Mouse (Mus musculus) neural tube, embryonic 10.5 days (tissue): ENCODE data around the gene Casc1.
A peak's percentile ranks its signal among the peaks of the same experiment; 100 is the strongest.

ENCODE experiments used
- DNase-seq: peaks from one replicate; pipeline ENCODE4 v3.0.0-alpha.2; 2017; ENCODE audit warnings: low spot score; ENCODE audit errors: extremely low spot score

The Casc1 gene

DNA sequence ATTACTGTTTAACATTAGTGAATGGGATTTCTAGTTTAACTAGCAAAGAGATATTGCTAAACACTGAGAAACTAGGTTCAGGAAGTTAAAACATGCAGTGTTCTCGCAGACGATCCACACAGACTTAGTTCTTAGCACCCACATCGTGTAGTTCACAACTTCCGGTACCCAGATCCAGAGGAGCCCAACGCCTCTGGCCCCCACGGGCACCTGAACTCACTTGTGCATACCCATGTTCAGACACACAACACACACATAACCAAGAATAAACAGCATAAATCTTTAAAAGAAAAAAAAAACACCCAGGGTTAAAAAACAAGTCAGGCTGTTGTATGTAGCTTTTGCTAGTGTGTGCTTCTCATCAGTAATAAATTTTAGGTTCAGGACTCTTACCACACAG is 6.4 kb downstream of the Casc1 start:
- no peak for DNase-seq

DNA sequence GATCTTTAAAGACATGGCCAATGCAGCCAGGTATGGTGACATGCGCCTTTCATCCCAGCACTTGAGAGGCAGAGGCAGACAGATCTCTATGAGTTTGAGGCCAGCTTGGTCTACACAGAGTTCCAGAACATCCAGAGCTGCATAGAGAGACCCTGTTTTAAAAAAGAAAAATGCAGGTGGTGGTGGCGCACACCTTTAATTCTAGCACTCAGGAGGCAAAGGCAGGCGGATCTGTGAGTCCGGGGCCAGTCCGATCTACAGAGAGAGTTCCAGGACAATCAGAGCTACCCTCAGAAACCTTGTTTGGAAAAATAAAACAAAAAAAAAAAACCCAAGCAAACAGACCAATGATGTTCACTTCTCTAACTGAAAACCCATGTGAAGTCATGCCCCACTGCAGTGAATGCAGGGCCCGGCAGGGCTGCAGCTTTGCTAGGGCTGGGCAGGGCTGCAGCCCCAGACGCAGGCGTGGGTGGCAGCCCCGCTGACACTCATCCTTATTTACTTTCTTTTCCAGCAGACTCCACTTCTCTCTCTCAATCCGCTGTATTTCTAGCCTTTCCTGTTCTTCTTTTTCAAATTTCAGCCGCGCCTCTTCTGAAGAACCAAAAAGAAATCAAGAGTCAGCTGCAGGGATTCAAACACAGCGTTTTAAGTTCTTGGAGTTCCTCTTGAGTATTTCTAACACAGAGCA is 8.2 kb downstream of the Casc1 start:
- peak; percentile 8 for DNase-seq

DNA sequence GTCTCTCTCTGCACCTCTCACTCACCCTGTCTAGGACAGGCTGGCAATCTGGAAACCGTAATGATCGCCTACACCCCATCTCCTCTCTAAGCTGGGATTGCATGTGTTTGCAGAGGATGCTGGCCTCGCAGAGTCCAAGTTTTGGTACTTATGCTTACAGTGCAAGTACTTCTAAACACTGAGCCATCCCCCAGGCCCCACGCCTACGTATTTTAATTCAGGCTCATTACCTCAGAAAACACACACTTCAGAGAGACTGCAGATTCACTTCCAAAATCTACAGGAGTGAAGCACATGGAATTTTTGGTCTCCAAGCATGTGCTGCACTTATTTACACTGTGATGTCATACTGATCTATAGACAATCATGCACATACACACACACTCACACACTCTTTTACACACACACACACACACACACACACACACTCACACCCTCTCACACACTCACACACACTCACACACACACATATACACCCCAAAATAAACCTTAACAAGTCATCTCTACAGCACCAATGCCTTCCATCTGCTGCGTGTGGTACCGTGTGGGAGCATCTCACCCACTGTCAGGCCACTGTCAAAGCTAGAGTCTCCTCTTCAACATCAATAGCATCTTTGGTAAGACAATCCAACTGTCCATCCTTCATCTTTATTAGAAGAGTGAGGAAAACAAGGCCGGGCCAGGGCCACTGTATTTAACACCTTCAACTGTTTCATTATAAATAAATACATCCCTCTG is 12.7 kb downstream of the Casc1 start:
- DNase-seq = no peak

DNA sequence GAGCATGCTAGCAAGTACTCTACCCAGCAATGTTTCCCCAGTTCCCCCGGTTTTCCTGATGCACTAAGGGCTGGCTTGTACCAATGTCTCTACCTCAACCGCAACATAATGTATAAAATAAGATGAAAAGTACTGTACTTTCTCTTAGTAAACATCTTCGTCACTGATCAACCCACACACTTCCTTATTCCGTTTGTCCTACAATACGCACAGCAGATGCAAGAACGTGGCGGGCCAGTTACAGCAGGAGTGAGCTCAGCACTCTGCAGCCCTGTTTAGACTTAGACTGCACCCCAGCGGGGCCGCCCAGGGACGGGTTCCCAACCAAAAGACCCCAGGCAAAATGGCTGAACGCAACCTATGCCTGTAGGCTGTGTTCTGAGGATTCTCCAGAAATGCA is 17.4 kb downstream of the Casc1 start:
- DNase-seq = no peak

DNA sequence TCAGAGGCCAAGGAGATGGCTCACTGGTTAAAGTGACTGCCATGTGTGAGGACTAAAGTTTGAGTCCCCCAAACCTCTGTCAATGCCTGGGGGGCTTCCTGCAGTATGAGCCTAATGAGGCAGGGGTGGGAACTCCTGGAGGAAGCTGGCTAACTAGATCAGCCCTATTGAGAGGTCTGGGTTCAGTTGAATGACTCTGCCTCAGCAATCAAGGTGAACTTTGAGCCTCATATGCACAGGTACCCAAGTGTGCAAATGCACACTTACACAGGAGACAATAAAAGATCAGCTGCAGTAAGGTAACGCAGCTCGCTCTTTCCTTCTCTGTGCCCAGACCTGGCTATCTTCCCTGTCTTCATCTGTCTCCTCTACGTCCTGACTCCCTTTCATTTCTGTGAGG is 17.8 kb downstream of the Casc1 start:
- DNase-seq = no peak

DNA sequence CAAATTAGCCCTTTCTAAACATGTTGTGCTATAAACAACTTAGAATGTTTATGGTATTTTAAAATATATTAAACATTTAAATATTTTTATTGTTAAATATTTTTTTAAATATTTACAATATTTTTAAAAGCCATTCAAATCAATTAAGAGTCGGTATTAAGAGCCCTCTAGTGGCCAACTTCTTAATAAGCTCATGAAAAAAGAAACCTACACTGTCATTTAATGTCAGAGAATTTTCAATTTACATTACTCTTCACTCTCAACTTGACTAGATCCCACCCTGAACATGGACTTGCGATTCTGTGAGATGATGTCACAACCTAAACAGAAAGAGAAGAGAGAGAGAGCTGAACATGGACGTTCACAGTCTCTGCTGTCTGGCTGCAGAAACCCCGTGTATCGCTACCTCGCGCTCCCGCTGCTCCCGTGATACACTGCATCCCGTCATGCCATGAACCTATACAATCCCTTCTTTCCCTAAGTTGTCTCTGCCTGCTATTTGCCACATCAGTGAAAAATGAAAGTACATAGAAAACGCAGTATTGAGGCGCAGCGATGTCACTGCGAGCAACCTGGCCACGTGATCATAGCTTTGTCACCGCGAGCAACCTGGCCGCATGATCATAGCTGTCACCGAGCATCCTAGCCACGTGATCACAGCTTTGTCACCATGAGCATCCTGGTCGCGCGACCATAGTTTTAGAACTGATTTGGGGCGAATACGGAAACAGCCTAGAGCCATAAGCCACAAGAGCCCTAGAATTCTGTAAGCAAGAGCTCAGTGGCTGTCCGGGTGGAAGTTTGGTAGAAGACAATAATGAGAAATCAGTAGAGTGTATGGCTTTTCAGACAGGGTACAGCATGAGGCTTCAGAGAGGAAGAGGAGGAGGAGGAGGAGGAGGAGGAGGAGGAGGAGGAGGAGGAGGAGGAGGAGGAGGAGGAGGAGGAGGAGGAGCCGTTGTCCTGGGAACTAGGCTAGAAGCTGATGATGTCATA is 23.4 kb downstream of the Casc1 start:
- no peak for DNase-seq

DNA sequence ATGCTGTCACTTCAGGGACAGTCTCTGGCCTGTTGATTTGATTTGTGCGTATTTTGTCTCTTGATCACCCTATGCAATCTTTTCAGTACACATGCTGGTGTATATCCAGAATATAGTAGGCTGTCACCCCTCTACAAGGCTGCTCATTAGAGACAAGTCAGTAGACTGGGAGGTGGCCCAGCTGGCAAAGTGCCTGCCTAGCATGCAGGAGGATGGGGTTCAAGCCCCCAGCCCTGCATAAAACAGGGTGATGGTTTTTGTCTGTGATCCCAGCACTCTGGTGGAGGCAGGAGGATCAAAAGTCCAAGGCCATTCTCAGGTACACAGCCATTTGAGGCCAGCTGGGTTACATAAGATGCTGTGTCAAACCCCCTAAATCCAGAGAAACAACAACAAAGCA is 24.7 kb downstream of the Casc1 start:
- no peak for DNase-seq

DNA sequence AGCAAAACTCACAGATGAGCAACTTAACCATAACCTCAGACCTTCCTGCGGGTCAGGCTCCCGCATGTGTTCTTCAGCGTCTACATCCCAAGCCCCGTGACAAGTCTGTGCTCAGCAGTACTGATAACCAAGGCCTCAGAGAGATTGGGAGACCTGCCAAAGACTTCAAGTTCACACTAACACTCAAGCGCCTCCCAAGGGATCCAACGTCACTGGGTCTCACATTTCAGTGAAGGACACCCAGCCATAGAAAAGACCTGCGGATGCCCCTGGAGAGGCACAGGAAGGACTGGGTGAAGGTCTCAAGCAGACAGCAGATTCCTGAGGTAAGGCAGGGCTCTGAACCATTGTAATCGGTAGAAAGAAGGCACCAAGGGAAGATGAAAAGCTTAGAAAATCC is 28.8 kb downstream of the Casc1 start:
- no peak for DNase-seq

DNA sequence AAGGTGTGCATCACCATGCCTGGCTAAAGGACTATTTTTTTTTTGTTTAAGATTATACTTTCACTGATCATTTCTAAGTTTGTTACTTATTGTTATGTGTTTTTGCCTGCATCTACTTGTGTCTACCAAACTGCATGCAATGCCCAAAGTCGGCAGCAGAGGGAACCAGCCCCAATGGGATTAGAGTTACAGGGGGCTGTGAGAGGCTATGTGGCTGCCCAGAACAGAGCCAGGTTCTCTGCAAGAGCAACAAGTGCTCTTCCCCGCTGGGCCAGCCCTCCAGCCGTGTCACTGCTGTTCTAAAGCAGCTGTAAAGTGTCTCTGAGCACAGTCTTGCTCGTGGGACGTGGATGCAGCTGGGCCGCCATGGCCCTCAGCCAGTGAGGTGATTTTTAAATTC is 31.1 kb downstream of the Casc1 start:
- DNase-seq = peak; percentile 59

DNA sequence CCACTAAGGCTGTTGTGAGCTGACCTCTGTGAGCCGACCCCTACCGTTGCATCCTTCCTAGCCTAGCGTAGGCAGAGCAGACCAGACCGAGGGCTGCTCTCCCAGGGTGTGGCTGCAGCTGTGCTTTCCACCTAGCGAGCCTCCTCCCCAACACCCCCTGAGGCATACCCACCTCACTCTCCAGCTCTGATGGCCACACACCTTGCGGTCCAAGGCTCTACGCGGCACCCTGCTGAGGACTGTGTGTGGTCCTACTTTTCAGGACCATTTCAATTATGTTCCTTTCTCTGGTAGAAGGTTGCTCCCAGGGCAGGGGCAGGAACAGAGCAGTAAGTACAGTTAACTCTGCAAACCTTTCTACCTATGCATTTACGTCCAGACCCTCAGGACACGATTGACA is 34.3 kb downstream of the Casc1 start:
- DNase-seq = no peak

DNA sequence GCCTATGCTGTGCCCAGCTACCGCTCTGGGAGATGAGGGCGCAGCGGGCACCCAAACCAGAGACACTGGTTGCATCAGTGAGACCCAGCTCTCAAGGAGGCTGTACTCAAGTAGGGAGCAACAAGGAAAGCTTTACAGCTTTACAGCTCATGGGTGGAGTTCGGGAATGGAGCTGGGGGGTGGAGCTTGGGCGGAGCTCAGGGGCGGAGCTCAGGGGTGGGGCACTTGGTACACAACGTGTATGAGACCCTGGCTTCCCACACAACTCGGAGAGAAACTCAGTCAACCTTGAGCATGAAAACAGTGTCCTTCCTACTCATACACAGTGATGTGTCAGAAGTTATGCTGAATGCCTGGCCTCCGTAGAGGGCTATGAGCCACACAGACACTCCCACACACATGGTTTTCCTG is 35.2 kb downstream of the Casc1 start:
- no peak for DNase-seq

DNA sequence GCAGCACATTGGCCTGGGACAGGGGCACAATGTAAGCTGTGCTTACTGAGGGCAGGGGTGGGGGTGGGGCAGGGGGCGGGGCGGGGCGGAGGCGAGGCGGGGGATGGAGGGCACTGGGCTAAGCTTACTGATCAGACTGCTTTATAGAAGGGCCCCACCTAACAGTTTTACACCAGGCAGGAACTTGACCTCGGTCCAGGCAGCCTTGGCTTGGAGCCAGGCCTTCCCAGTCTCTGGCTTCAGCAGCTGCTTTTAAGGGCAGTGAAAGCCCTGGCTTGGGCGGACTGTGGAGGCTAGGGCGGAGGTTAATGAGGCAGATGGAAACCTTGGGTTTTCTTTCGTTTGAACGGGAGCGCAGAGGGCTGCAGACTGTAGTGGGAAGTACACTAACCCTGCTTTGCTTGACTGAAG is 37.0 kb downstream of the Casc1 start:
- DNase-seq = peak; percentile 66

DNA sequence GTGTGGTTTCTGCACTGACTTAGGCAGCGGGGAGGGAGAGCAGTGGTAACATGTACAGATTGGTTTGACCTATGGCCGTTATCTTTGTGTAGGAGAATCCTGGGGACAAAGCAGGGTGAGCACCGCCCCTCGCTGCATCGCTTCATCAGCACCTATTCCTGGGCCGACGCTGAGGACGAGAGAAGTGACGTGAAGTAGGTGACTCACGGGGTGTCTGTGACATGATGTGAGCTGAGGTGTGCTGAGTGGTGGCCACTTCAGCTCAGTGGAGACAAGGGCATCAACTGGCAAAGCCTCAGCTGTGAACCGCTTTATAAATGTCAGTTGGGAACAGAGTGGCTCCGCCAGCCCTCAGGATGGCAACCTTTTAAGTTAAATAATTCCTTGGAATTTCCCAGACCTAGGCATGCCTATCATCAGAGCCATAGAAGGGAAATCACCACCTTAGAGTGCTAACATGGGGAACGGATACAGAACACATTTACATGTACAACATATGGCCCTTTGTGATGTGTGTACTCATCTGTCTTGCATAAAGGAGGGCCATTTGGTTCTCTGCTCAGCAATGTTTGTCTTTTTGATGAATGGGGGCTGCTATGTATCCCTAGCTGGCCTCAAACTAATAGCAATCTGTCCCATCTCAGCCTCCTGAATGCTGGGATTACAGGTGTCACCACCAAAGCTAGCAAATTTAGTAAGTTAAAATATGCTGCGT is 38.8 kb downstream of the Casc1 start:
- no peak for DNase-seq

DNA sequence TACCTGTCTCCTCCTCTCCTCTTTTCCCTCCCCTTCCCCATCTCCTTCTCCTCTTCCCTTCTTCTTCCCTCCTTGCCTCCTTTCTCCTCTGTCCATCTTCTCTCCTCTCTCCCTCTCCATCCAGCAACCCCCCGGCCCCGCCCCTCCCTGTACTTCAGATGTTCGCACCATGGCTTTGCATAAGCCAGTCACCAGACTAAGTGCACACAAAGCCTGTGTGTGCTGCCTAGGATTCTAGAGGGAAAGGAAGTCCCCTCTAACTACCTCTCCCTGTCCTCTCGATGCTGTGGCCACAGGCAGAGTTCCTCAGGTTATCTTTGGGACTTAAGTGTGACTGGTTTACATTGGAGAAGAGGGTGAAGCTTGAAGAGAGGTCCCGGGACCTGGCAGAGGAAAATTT is 50.2 kb downstream of the Casc1 start:
- DNase-seq = no peak

DNA sequence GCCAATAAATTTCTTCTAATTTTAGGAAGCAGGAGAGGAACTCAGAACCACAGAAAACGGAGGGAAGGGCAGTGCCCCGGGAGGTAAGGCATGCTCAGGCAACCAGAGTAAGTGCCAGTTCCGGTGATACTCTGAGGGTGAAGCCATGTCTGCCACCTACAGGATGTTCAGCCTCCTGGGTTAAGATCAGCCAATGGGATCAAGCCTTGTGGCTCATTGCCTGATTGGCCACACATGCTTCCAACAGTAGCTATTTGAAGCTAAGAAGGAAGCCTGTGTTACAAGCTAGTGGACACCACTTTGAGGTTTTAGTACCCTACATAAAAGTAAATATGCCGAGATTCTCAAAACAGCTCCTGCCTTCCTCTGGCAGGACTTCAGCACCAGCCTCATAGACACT is 52.2 kb downstream of the Casc1 start:
- no peak for DNase-seq

DNA sequence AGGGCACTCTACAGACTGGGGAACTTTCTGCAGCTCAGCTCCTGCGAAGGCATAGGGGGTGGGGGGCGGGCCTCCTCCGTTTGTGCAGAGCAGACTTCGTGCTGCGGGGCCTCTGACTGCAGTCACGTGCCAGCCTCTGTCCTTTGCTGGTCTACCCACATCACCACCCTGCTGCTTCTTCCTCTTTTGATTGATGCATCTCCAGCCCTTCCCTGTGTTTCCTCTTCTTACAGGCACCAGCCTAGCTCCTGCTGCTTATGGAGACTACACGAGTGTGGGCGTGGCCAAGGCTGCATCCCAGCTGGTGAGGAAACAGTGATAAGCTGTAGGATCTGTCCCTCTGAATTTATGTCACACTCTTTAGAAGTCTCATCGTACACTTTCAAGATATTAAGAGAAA is 61.8 kb downstream of the Casc1 start:
- DNase-seq = no peak

DNA sequence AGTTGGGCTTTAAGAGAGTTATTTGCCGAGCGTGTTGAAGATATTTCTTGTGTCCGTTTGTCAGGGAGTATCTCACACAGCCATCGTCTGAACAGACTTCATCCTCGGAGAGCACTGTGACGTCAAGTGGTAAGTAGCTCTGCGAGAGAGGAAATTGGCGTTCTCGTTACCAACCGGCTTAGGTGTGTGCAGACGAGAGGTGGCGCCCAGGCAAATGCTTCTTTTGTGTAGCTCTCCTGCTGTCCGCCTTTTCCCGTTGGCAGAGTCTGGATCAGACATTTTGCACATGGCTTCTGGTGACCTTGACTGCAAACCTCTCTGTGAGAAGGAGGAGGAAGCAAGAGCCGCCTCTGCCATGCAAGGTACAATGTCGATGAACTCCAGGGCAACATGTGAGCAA is 63.1 kb downstream of the Casc1 start:
- no peak for DNase-seq

DNA sequence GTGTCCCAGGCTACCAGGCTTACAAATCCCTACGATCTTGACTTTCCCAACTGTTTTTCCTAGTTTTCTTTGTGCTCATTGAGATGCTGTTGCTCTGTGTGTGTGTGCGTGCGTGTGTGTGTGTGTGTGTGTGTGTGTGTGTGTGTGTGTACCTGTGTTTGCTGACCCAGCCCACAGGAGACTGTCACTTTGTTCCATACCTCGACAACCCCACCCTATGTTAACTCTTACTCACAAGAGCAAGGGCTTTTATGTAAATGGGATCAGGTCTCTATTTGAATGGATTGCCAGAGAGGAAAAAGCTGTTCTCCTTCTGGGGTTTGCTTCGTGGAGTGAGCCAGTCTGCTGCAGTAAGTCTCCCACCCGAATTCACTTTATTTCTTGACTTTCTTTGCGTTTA is 65.6 kb downstream of the Casc1 start:
- DNase-seq = no peak

DNA sequence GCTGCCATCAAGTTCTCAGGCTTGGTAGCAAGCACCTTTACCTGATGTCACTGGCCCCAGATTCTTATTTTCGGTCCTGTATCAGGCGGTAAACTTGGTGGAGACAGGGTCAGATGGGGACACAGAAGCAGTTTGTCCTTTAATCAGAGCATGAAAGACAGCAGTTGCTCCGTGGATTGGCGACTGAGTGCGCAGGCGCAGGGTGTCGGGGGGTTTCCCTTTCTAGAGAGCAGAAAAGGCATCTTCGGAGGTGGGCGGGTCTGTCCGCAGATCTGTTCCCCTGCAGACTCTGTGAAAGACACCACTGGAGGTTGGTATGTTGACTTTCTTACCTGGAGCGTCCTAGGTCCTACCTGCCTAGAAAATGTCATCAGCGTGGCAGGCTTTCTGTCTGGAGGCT is 69.0 kb downstream of the Casc1 start:
- no peak for DNase-seq

DNA sequence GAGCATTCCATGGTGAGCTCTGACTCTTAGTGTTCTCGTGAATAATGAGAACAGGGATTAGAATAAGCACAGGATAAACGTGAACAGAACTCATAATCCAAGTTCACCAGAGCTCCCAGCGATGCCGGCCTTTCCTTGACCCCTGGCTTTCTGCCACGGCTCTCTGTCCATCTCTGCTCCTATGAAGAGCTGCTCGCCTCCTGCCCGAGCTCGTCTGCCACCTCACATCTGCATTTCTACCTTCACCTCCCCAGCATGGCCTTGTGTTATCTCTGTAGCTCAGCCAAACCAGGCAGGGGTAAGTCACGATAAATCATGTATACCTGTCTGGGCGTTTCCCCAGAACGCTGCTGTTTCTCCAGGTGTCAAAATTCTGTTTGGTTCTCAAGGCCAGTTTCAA is 70.1 kb downstream of the Casc1 start:
- DNase-seq = no peak

DNA sequence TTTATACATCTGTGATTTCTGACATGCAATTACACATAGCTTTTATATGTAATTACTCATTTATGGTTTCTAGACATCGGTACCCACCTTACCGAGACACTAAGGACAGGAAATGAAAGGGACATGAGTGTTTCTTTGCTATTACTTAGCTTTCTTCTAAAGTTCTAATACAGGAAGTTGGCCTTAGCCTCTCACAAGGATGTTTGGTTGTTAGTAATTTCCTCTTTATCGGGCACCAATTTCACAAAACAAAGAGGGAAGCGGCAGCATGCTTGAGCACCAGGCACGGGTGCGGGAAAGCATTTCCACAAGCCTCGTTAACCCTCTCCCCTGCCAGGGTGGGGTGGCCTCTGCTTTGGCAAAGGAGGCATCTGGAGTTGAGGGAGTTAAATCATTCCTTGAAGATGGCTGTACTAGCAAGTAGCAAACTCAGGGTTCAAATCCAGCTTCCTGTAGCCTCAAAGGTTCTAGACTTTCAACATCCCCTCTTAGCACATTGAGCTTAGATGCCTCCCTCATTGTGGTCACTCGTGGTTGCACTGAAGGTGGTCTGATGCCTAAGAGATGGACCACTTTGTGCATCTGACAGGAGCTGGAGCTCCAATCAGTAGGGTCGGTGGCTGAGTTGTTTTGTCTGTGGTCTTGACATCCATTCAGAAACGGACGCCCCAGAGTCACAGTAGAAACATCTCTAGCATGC is 70.9 kb downstream of the Casc1 start:
- no peak for DNase-seq
